Mouse (Mus musculus): ENCODE results near the gene Mrpl30. TPM values are rescaled to one million over a fixed set of nuclear protein-coding genes. Genes with fewer than 3 reads are reported as not detected.

Gene Mrpl30
- polyA plus RNA-seq, 1 experiment: 118 TPM

GRCm38 (mm10) chr1:37871704-37872103, 18.6 kb upstream of the Mrpl30 start, which contains the start of gene Lipt1:
Gene Lipt1, plus strand, starts transcription at chr1:37871738.
- TF ChIP-seq CTCF (IDR thresholded peaks at IDR 0.05; ENCODE audit: borderline replicate concordance, extremely low read depth, insufficient read depth, insufficient read length): no peak
- no peak for TF ChIP-seq POLR2A (IDR thresholded peaks at IDR 0.05; ENCODE audit: borderline replicate concordance, extremely low read depth, insufficient read depth, insufficient read length, poor library complexity, severe bottlenecking)
- DNase-seq (ENCODE audit: low read depth): peak; percentile 68

- TF ChIP-seq CTCF (IDR thresholded peaks at IDR 0.05; ENCODE audit: borderline replicate concordance, extremely low read depth, insufficient read depth, insufficient read length) (no peak), POLR2A (IDR thresholded peaks at IDR 0.05; ENCODE audit: borderline replicate concordance, extremely low read depth, insufficient read depth, insufficient read length, poor library complexity, severe bottlenecking) (no peak)
- peak; percentile 92 for DNase-seq (ENCODE audit: low read depth)
These were observed 17.9 kb upstream of the Mrpl30 start for GRCm38 (mm10) chr1:37872131-37873067.

GRCm38 (mm10) chr1:37873157-37873556, 17.1 kb upstream of the Mrpl30 start:
- no peak for TF ChIP-seq POLR2A (IDR thresholded peaks at IDR 0.05; ENCODE audit: borderline replicate concordance, extremely low read depth, insufficient read depth, insufficient read length, poor library complexity, severe bottlenecking)
- no peak for DNase-seq (ENCODE audit: low read depth)

- TF ChIP-seq POLR2A (IDR thresholded peaks at IDR 0.05; ENCODE audit: borderline replicate concordance, extremely low read depth, insufficient read depth, insufficient read length, poor library complexity, severe bottlenecking) (no peak), CTCF (IDR thresholded peaks at IDR 0.05; ENCODE audit: borderline replicate concordance, extremely low read depth, insufficient read depth, insufficient read length) (no peak)
- DNase-seq (ENCODE audit: low read depth): no peak
These were observed 12.4 kb upstream of the Mrpl30 start for GRCm38 (mm10) chr1:37877736-37878460.

GRCm38 (mm10) chr1:37883411-37883810, 6.9 kb upstream of the Mrpl30 start:
- no peak for DNase-seq (ENCODE audit: low read depth)
- TF ChIP-seq POLR2A (IDR thresholded peaks at IDR 0.05; ENCODE audit: borderline replicate concordance, extremely low read depth, insufficient read depth, insufficient read length, poor library complexity, severe bottlenecking) (no peak), CTCF (IDR thresholded peaks at IDR 0.05; ENCODE audit: borderline replicate concordance, extremely low read depth, insufficient read depth, insufficient read length) (no peak)

- no peak for TF ChIP-seq POLR2A (IDR thresholded peaks at IDR 0.05; ENCODE audit: borderline replicate concordance, extremely low read depth, insufficient read depth, insufficient read length, poor library complexity, severe bottlenecking)
- no peak for DNase-seq (ENCODE audit: low read depth)
These were observed 5.8 kb upstream of the Mrpl30 start for GRCm38 (mm10) chr1:37884451-37884850.

GRCm38 (mm10) chr1:37889206-37889605, 1.1 kb upstream of the Mrpl30 start:
- TF ChIP-seq CTCF (IDR thresholded peaks at IDR 0.05; ENCODE audit: borderline replicate concordance, extremely low read depth, insufficient read depth, insufficient read length) (no peak), POLR2A (IDR thresholded peaks at IDR 0.05; ENCODE audit: borderline replicate concordance, extremely low read depth, insufficient read depth, insufficient read length, poor library complexity, severe bottlenecking) (no peak)

GRCm38 (mm10) chr1:37891400-37891799, 1.1 kb downstream of the Mrpl30 start:
- peak; percentile 37 for DNase-seq (ENCODE audit: low read depth)
- TF ChIP-seq POLR2A (IDR thresholded peaks at IDR 0.05; ENCODE audit: borderline replicate concordance, extremely low read depth, insufficient read depth, insufficient read length, poor library complexity, severe bottlenecking): no peak
- no peak for TF ChIP-seq CTCF (IDR thresholded peaks at IDR 0.05; ENCODE audit: borderline replicate concordance, extremely low read depth, insufficient read depth, insufficient read length)

More at GRCm38 (mm10) chr1:37889206-37889605, 1.1 kb upstream of the Mrpl30 start:
- no peak for DNase-seq (ENCODE audit: low read depth)

- no peak for TF ChIP-seq CTCF (IDR thresholded peaks at IDR 0.05; ENCODE audit: borderline replicate concordance, extremely low read depth, insufficient read depth, insufficient read length)
- no peak for TF ChIP-seq POLR2A (IDR thresholded peaks at IDR 0.05; ENCODE audit: borderline replicate concordance, extremely low read depth, insufficient read depth, insufficient read length, poor library complexity, severe bottlenecking)
These were observed 4.3 kb downstream of the Mrpl30 start for GRCm38 (mm10) chr1:37894606-37895005.

GRCm38 (mm10) chr1:37899816-37900215, 9.5 kb downstream of the Mrpl30 start:
- no peak for TF ChIP-seq POLR2A (IDR thresholded peaks at IDR 0.05; ENCODE audit: borderline replicate concordance, extremely low read depth, insufficient read depth, insufficient read length, poor library complexity, severe bottlenecking)
- no peak for TF ChIP-seq CTCF (IDR thresholded peaks at IDR 0.05; ENCODE audit: borderline replicate concordance, extremely low read depth, insufficient read depth, insufficient read length)
- DNase-seq (ENCODE audit: low read depth): no peak

More at GRCm38 (mm10) chr1:37894606-37895005, 4.3 kb downstream of the Mrpl30 start:
- no peak for DNase-seq (ENCODE audit: low read depth)

- DNase-seq (ENCODE audit: low read depth): no peak
- TF ChIP-seq CTCF (IDR thresholded peaks at IDR 0.05; ENCODE audit: borderline replicate concordance, extremely low read depth, insufficient read depth, insufficient read length) (no peak), POLR2A (IDR thresholded peaks at IDR 0.05; ENCODE audit: borderline replicate concordance, extremely low read depth, insufficient read depth, insufficient read length, poor library complexity, severe bottlenecking) (no peak)
These were observed 10.0 kb downstream of the Mrpl30 start for GRCm38 (mm10) chr1:37900288-37900687.
